27 mouse cellular contexts compared by ENCODE assay signal in the genomic region with DNA sequence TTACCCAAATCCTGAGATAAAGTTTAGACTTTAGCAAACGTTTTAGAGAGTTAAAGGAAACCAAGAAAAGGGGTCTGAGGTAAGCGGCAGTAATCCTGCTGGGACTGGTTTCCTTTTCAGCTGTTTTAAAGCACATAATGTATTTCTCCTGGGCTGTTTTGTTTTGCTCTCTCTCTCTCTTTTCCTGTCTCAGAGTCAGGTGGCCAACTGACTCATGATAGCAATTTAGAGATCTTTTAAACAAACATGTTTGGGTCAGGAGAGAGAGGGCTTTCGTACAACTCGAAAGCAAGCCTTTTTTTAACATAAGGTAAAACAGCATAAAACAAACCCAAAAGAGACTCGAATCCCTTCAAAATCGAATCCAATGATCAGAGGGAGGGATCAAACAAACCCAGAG.
DNase-seq lines count a peak whose midpoint lies in the region; ATAC-seq and TF ChIP-seq lines count a peak whose summit lies in the region.
"Had no signal": no experiment of that assay in that cellular context is flagged by ENCODE, and none has a peak within 500 bp of the region (broad histone marks: within the 10 kb centered on the region; RNA-seq: fewer than 3 reads in every experiment).

No protein-coding gene starts in this region.

- peak overlapping the region; percentile 72 for H3K27ac ChIP-seq in limb, embryonic 12.5 days
- H3K27ac ChIP-seq in limb, embryonic 10.5 days: no peak overlapping the region
- H3K27ac ChIP-seq in embryonic facial prominence, embryonic 14.5 days (replicated peaks; ENCODE audit: low read depth, low read length): peak overlapping the region; percentile 21; the same call in 1 of the 2 replicates
- 0 out of 2 replicates have a peak overlapping the region, but pooled peaks have one; percentile 22 for H3K27ac ChIP-seq in limb, embryonic 14.5 days (replicated peaks; ENCODE audit: low read depth, low read length)
- H3K27ac ChIP-seq: embryonic facial prominence, embryonic 15.5 days; forebrain, embryonic 12.5 days; heart, adult 2 months; heart, embryonic 10.5 days; heart, embryonic 13.5 days; hindbrain, embryonic 14.5 days; hindbrain, postnatal 0 days had no signal

- no peaks in the 10 kb centered on the region for H3K27me3 ChIP-seq in limb, embryonic 12.5 days
- H3K27me3 ChIP-seq in limb, embryonic 10.5 days (ENCODE audit: low read depth, poor library complexity, severe bottlenecking): no peaks in the 10 kb centered on the region
- H3K27me3 ChIP-seq in embryonic facial prominence, embryonic 14.5 days (replicated peaks; ENCODE audit: control insufficient read depth, insufficient read depth, low read length): no peaks in the 10 kb centered on the region
- no peaks in the 10 kb centered on the region for H3K27me3 ChIP-seq in limb, embryonic 14.5 days (ENCODE audit: control insufficient read depth, insufficient read depth, low read length)
- H3K27me3 ChIP-seq: embryonic facial prominence, embryonic 15.5 days; forebrain, embryonic 12.5 days; heart, embryonic 13.5 days had no signal

- H3K36me3 ChIP-seq in limb, embryonic 12.5 days: no peaks in the 10 kb centered on the region
- H3K36me3 ChIP-seq in limb, embryonic 10.5 days: no peaks in the 10 kb centered on the region
- no peaks in the 10 kb centered on the region for H3K36me3 ChIP-seq in embryonic facial prominence, embryonic 14.5 days (ENCODE audit: control insufficient read depth, insufficient read depth, low read length)
- no peaks in the 10 kb centered on the region for H3K36me3 ChIP-seq in limb, embryonic 14.5 days (ENCODE audit: control insufficient read depth, insufficient read depth, low read length)
- H3K36me3 ChIP-seq: embryonic facial prominence, embryonic 15.5 days; forebrain, embryonic 12.5 days; heart, embryonic 10.5 days; heart, embryonic 13.5 days had no signal

- TF ChIP-seq POLR2A in limb, embryonic 14.5 days (IDR thresholded peaks at IDR 0.05; ENCODE audit: borderline replicate concordance, extremely low read depth, insufficient read depth, insufficient read length): no peak

- H3K4me1 ChIP-seq in limb, embryonic 12.5 days (replicated peaks): peaks cover 32% of the 10 kb centered on the region
- peaks cover 14% of the 10 kb centered on the region for H3K4me1 ChIP-seq in limb, embryonic 10.5 days
- H3K4me1 ChIP-seq in embryonic facial prominence, embryonic 14.5 days (ENCODE audit: control insufficient read depth, insufficient read depth, low read length): peaks cover 6% of the 10 kb centered on the region; the same call in 1 of the 2 replicates
- H3K4me1 ChIP-seq in limb, embryonic 14.5 days (ENCODE audit: control insufficient read depth, insufficient read depth, low read length): peaks cover 18% of the 10 kb centered on the region
- H3K4me1 ChIP-seq: embryonic facial prominence, embryonic 15.5 days; heart, embryonic 10.5 days had no signal

- no peak overlapping the region for H3K4me2 ChIP-seq in limb, embryonic 12.5 days
- no peak overlapping the region for H3K4me2 ChIP-seq in embryonic facial prominence, embryonic 14.5 days (ENCODE audit: low read depth, low read length)
- no peak overlapping the region for H3K4me2 ChIP-seq in limb, embryonic 14.5 days (replicated peaks; ENCODE audit: low read depth, low read length, severe bottlenecking)
- H3K4me2 ChIP-seq: embryonic facial prominence, embryonic 15.5 days; forebrain, embryonic 12.5 days; heart, embryonic 13.5 days; hindbrain, embryonic 14.5 days had no signal

- no peak overlapping the region for H3K4me3 ChIP-seq in limb, embryonic 12.5 days (replicated peaks)
- no peak overlapping the region for H3K4me3 ChIP-seq in limb, embryonic 10.5 days
- H3K4me3 ChIP-seq in embryonic facial prominence, embryonic 14.5 days (ENCODE audit: low read depth, low read length): no peak overlapping the region
- H3K4me3 ChIP-seq in limb, embryonic 14.5 days (replicated peaks; ENCODE audit: low read length): no peak overlapping the region
- H3K4me3 ChIP-seq: embryonic facial prominence, embryonic 15.5 days; forebrain, embryonic 12.5 days; heart, adult 2 months; heart, embryonic 10.5 days; heart, embryonic 13.5 days had no signal

- H3K9ac ChIP-seq in limb, embryonic 12.5 days (replicated peaks): no peak overlapping the region
- no peak overlapping the region for H3K9ac ChIP-seq in embryonic facial prominence, embryonic 14.5 days (ENCODE audit: low read depth, low read length)
- H3K9ac ChIP-seq in limb, embryonic 14.5 days (ENCODE audit: low read depth, low read length, severe bottlenecking): no peak overlapping the region
- H3K9ac ChIP-seq: embryonic facial prominence, embryonic 15.5 days; forebrain, embryonic 12.5 days; heart, embryonic 13.5 days; hindbrain, embryonic 14.5 days had no signal

- no peak for DNase-seq in limb, embryonic 10.5 days (ENCODE audit: low spot score)
- DNase-seq in thymus, postnatal 25 days: peak; percentile 2
- DNase-seq in thymus, postnatal 4 days: no peak
- DNase-seq in embryonic facial prominence, embryonic 14.5 days (ENCODE audit: low spot score): no peak
- DNase-seq in limb, embryonic 14.5 days (ENCODE audit: low spot score): no peak
- no peak for DNase-seq in left cerebral cortex, postnatal 10 days (ENCODE audit: extremely low spot score in 1 of 2, low spot score in 2 of 2)
- DNase-seq: adrenal gland, adult 8-10 months; adrenal gland, postnatal 25 days; cerebellum, adult 11-12 months; cerebellum, adult 8-10 months; cerebellum, postnatal 10 days; gastrocnemius, postnatal 10 days; gastrocnemius, postnatal 36 days; heart, adult 2 months; heart, postnatal 14 days; heart, postnatal 4 days had no signal

- no peaks in the 10 kb centered on the region for H3K9me3 ChIP-seq in limb, embryonic 12.5 days
- no peaks in the 10 kb centered on the region for H3K9me3 ChIP-seq in limb, embryonic 10.5 days (replicated peaks)
- H3K9me3 ChIP-seq in embryonic facial prominence, embryonic 14.5 days (ENCODE audit: control insufficient read depth, low read length): no peaks in the 10 kb centered on the region
- H3K9me3 ChIP-seq in limb, embryonic 14.5 days (ENCODE audit: control insufficient read depth, low read length): no peaks in the 10 kb centered on the region
- H3K9me3 ChIP-seq: embryonic facial prominence, embryonic 15.5 days; forebrain, embryonic 12.5 days; heart, embryonic 10.5 days; heart, embryonic 13.5 days had no signal

- intact Hi-C loops in left cerebral cortex, postnatal 10 days (cut with DNase I): no loop called here

- ATAC-seq in limb, embryonic 12.5 days (ENCODE audit: insufficient number of reproducible peaks, insufficient read depth, low FRiP score, low TSS enrichment, low read depth): no peak
- no peak for ATAC-seq in embryonic facial prominence, embryonic 14.5 days (ENCODE audit: low read depth)
- no peak for ATAC-seq in limb, embryonic 14.5 days (ENCODE audit: low FRiP score, low read depth)
- no peak for ATAC-seq in megakaryocyte-erythroid progenitor cell, adult 5-6 weeks (replicated peaks; ENCODE audit: low FRiP score, low TSS enrichment, poor library complexity, severe bottlenecking)
- ATAC-seq: activated CD4-positive, CD25-positive, alpha-beta regulatory T cell, adult 4 months; CD4-positive, CD25-positive, alpha-beta regulatory T cell, adult 4 months; forebrain, embryonic 16.5 days; hindbrain, postnatal 0 days had no signal

- 39% methylated on average over 6 of the region's 6 CpGs for WGBS in limb, embryonic 12.5 days
- 75% methylated on average over 6 of the region's 6 CpGs for WGBS in limb, embryonic 10.5 days
- WGBS in embryonic facial prominence, embryonic 14.5 days: 40% methylated on average over 6 of the region's 6 CpGs
- WGBS in limb, embryonic 14.5 days: 34% methylated on average over 6 of the region's 6 CpGs
